In genomic region chr8:30127766-30128165, GRCm38 (mm10) we compare ENCODE assay signal across 15 mouse cellular contexts.
"Had no signal": no experiment of that assay in that cellular context is flagged by ENCODE, and none has a peak within 500 bp of the region (broad histone marks: within the 10 kb centered on the region; RNA-seq: fewer than 3 reads in every experiment).

No protein-coding gene starts in this region.

- H3K4me2 ChIP-seq: lung, embryonic 14.5 days; midbrain, embryonic 11.5 days; midbrain, embryonic 13.5 days; midbrain, embryonic 15.5 days; neural tube, embryonic 12.5 days had no signal

- ATAC-seq: midbrain, embryonic 13.5 days; midbrain, embryonic 15.5 days had no signal

- H3K27me3 ChIP-seq: megakaryocyte, embryonic 14.5 days; midbrain, embryonic 13.5 days; midbrain, embryonic 15.5 days; neural tube, embryonic 12.5 days had no signal

- H3K9me3 ChIP-seq: megakaryocyte, embryonic 14.5 days; midbrain, embryonic 13.5 days; midbrain, embryonic 15.5 days; neural tube, embryonic 12.5 days had no signal

- H3K4me3 ChIP-seq: megakaryocyte, embryonic 14.5 days; midbrain, embryonic 13.5 days; midbrain, embryonic 15.5 days; neural tube, embryonic 12.5 days had no signal

- H3K36me3 ChIP-seq: midbrain, embryonic 13.5 days; midbrain, embryonic 15.5 days; neural tube, embryonic 12.5 days had no signal

- H3K9ac ChIP-seq: lung, embryonic 14.5 days; midbrain, embryonic 13.5 days; midbrain, embryonic 15.5 days; neural tube, embryonic 12.5 days had no signal

- H3K27ac ChIP-seq: macrophage; midbrain, embryonic 13.5 days; midbrain, embryonic 15.5 days; neural tube, embryonic 12.5 days had no signal

- H3K4me1 ChIP-seq: megakaryocyte, embryonic 14.5 days; midbrain, embryonic 13.5 days; midbrain, embryonic 15.5 days; neural tube, embryonic 12.5 days had no signal

- DNase-seq: lung, adult 18-20 months; lung, embryonic 14.5 days; lung, postnatal 14 days; lung, postnatal 36 days; right cerebral cortex, postnatal 14 days; spleen, adult 18-20 months; thymus, adult 18-20 months; thymus, postnatal 14 days; thymus, postnatal 36 days had no signal
